Comparison of ENCODE assay signal across 8 mouse cellular contexts in genomic region chr3:79161093-79161723, GRCm38 (mm10).
DNase-seq lines count a peak whose midpoint lies in the region; ATAC-seq and TF ChIP-seq lines count a peak whose summit lies in the region.

No protein-coding gene starts in this region.

- no peak overlapping the region for H3K9ac ChIP-seq in liver, embryonic 11.5 days (ENCODE audit: low read depth, low read length)

- TF ChIP-seq POLR2A in olfactory bulb, adult 2 months (IDR thresholded peaks at IDR 0.05; ENCODE audit: insufficient read depth, low read depth, low read length): no peak

- peak; percentile 67 for DNase-seq in gastrocnemius, adult 18-20 months (ENCODE audit: low spot score)
- DNase-seq in gastrocnemius, postnatal 14 days: no peak
- DNase-seq in Muller cell, postnatal 12 days (ENCODE audit: inconsistent ontology term): peak; percentile 63
- DNase-seq in liver, embryonic 11.5 days (ENCODE audit: low spot score): no peak
- DNase-seq in ovary, adult 18-20 months (ENCODE audit: low spot score): no peak
- no peak for DNase-seq in layer of hippocampus, adult 9-10 months (ENCODE audit: low spot score)

- no peak overlapping the region for H3K4me3 ChIP-seq in liver, embryonic 11.5 days (ENCODE audit: low read depth, low read length)
- no peak overlapping the region for H3K4me3 ChIP-seq in olfactory bulb, adult 2 months (ENCODE audit: insufficient read depth, low read depth, low read length)

- H3K27me3 ChIP-seq in liver, embryonic 11.5 days (replicated peaks; ENCODE audit: control insufficient read depth, insufficient read depth, low read length): no peaks in the 10 kb centered on the region

- WGBS in liver, embryonic 11.5 days: 38% methylated on average over 6 of the region's 6 CpGs
- WGBS in olfactory bulb, adult 2 months: 12% methylated on average over 6 of the region's 6 CpGs

- H3K4me2 ChIP-seq in liver, embryonic 11.5 days: no peak overlapping the region; the same call in 1 of the 2 replicates

- TF ChIP-seq CTCF in olfactory bulb, adult 2 months (IDR thresholded peaks at IDR 0.05; ENCODE audit: insufficient read depth, low read depth, low read length): no peak

- H3K9me3 ChIP-seq in liver, embryonic 11.5 days (ENCODE audit: control insufficient read depth, low read length): no peaks in the 10 kb centered on the region

- ATAC-seq in granulocyte monocyte progenitor cell, adult 5-6 weeks (replicated peaks; ENCODE audit: poor library complexity, severe bottlenecking): peak; percentile 86
- ATAC-seq in liver, embryonic 11.5 days (replicated peaks; ENCODE audit: low FRiP score): peak; percentile 56; the same call in 1 of the 2 replicates

- intact Hi-C loops in gastrocnemius, postnatal 14 days (cut with DNase I; ENCODE audit: low total_unique reads): no loop called here

- H3K36me3 ChIP-seq in liver, embryonic 11.5 days (ENCODE audit: control insufficient read depth, insufficient read depth, low read length): no peaks in the 10 kb centered on the region

- H3K4me1 ChIP-seq in liver, embryonic 11.5 days (replicated peaks; ENCODE audit: control insufficient read depth, insufficient read depth, low read length): peaks cover 9% of the 10 kb centered on the region
- H3K4me1 ChIP-seq in olfactory bulb, adult 2 months (ENCODE audit: control insufficient read depth, insufficient read depth, low read length): peaks cover 4% of the 10 kb centered on the region

- no peak overlapping the region for H3K27ac ChIP-seq in liver, embryonic 11.5 days (ENCODE audit: low read depth, low read length)
- peak overlapping the region; percentile 95 for H3K27ac ChIP-seq in olfactory bulb, adult 2 months (ENCODE audit: insufficient read depth, low read depth, low read length)

Comparison
In these comparisons a context has a peak if more than half of its experiments do, and no peak if none do; other contexts are left out.
1. DNase-seq: peak in gastrocnemius, adult 18-20 months (single experiment) and Muller cell, postnatal 12 days (single experiment); none in gastrocnemius, postnatal 14 days (single experiment), liver, embryonic 11.5 days (single experiment), ovary, adult 18-20 months (single experiment) and layer of hippocampus, adult 9-10 months (single experiment).